Mouse (Mus musculus) stomach, postnatal 0 days (tissue): ENCODE data around the gene Trub2.
A peak's percentile ranks its signal among the peaks of the same experiment; 100 is the strongest.

ENCODE experiments used
- CTCF ChIP-seq: IDR thresholded peaks from 2 replicates; pipeline ENCODE4 v1.5.1; 2016; ENCODE audit warnings: antibody characterized with exemption, low read depth, mild to moderate bottlenecking, moderate library complexity
- EP300 ChIP-seq: optimal IDR thresholded peaks from 2 replicates; pipeline ENCODE3; 2016; ENCODE audit warnings: antibody characterized with exemption

DNA sequence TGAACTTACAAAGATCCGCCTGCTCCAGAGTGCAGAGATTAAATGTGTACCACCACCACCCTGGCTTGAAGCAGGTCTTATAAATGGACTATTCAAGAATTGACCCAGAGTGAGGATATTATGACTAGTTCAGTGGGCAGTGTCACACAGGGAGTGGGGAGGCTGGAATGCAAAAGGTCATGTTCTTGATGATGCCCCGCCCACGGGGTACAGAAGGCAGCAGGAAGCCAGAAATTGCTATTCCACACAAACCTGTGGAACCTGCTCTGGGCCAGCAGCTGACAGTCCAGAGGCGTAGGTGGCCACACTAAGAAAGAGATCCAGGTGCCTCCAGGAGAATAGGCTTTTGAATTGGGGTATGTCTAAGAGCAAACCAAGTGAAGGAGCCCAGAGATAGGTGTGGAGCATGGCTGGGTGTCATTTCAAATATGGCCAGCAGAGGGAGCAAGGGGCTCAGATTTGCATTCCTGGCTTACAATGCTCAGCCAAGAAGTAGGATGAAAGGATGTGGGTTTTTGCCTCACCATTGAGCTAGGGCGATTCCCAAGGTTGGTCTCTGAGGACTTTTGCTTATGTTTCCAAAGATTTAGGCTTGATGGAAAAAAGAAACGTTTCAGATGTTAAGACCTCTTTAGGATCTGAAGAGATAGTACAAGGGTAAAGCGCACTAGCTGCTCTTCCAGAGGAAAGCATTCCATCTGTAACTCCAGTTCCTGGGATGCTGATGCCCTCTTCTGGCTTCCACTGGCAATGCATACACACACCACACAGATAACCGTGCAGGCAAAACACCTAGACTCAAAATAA is 29.3 kb upstream of the Trub2 start:
- TF ChIP-seq CTCF (peak; percentile 79), EP300 (no peak)
